Mouse (Mus musculus) macrophage (primary cell): ENCODE results near the gene Dnase1l2. TPM values are rescaled to one million over a fixed set of nuclear protein-coding genes. Genes with fewer than 3 reads are reported as not detected.

ENCODE experiments used
- H3K27ac ChIP-seq: fragments of 350-480 bp; formaldehyde crosslinking; 2 replicates; pipeline ENCODE4 v1.9.0; 2021
- H3K36me3 ChIP-seq: fragments of 350-480 bp; formaldehyde crosslinking; 2 replicates; pipeline ENCODE4 v1.9.0; 2021; ENCODE audit errors: inconsistent target
- H3K4me3 ChIP-seq: fragments of 350-480 bp; formaldehyde crosslinking; 2 replicates; pipeline ENCODE4 v1.9.0; 2021; ENCODE audit errors: inconsistent target
- H3K79me2 ChIP-seq: fragments of 350-480 bp; formaldehyde crosslinking; 2 replicates; pipeline ENCODE4 v1.9.0; 2021; ENCODE audit errors: inconsistent target
- WGBS: methylation state at CpG from one replicate; pipeline ENCODE4 v1.1.7; 2026; ENCODE audit warnings: inconsistent platforms; ENCODE audit not compliant: missing documents; 5-methylcytosine and 5-hydroxymethylcytosine counted together
- polyA plus RNA-seq: library from polyadenylated mRNA; stranded (reverse); fragments of 250-400 nt; gene quantifications from 3 replicates; pipeline ENCODE4 v1.2.4, GENCODE M21; 2018; ENCODE audit warnings: inconsistent platforms
- total RNA-seq, 78 experiments: library from RNA; depleted of rRNA; stranded (reverse); fragments of 250-400 nt; gene quantifications; 1 replicate in 9 of 78; 2 replicates in 24 of 78; 3 replicates in 43 of 78; 4 replicates in 2 of 78; pipeline ENCODE4 v1.2.4; 2018; ENCODE audit warnings: inconsistent platforms in 56 of 78

Dnase1l2 gene
- total RNA-seq (2018; cell fraction: chromatin; rRNA removed): 10 to 100 TPM in 9 of 26 experiments, 1 to 10 TPM in 17; 2.6 to 16.5 (median 8.1) TPM
- under 1 TPM in 24 of 26 experiments, not detected in 2; 0.08 to 0.83 (median 0.29) TPM for total RNA-seq (2018; cell fraction: cytosol; rRNA removed)
- total RNA-seq (2018; cell fraction: nucleus; rRNA removed): 10 to 100 TPM in 5 of 26 experiments, 1 to 10 TPM in 21; 2.2 to 14.9 (median 5.0) TPM
- polyA plus RNA-seq: 0.23 to 1.5 TPM (median 1.1 TPM) in 3 replicates

DNA sequence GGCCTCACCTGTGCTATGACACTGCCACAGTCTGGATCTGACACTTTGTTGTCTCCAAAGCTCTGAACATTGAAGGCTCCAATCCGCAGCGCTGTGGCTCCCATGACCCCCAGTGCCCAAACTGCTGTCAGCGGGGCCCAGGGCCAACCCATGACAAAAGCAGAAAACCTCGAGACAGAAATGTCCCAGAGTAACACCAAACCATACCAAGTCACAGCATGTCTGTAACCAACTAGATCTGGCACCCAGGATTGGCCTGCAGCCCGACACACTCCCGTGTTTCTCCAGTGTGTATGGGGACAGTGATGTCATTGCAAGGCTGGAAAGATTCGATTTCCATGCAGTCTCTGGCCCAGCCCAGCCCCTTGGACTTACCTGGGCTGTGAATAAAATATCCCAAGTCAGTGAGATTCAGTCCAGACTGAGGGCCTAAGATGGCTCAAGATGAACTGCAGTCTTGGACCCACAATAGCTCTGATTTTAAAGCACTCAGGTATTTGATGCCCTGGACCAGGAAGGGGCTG is at the start of gene Dnase1l2:
Gene Dnase1l2 (minus strand): TSS at position 474 of the 524 bp plus-strand sequence.
- Histone ChIP-seq H3K79me2 (no peaks in the 10 kb centered on the region), H3K27ac (no peak within 1 kb of the TSS), H3K36me3 (peaks cover 53% of the 10 kb centered on the region), H3K4me3 (no peak within 1 kb of the TSS)
- 86% methylated on average over 7 of the region's 7 CpGs for WGBS

- no peak overlapping the region for H3K27ac ChIP-seq
- H3K36me3 ChIP-seq: no peaks in the 10 kb centered on the region
- no peaks in the 10 kb centered on the region for H3K79me2 ChIP-seq
- no peak overlapping the region for H3K4me3 ChIP-seq
- 98% methylated on average over 4 of the region's 4 CpGs for WGBS
These were observed 47.5 kb upstream of the Dnase1l2 start for GRCm38 (mm10) chr17:24490399-24490798.

DNA sequence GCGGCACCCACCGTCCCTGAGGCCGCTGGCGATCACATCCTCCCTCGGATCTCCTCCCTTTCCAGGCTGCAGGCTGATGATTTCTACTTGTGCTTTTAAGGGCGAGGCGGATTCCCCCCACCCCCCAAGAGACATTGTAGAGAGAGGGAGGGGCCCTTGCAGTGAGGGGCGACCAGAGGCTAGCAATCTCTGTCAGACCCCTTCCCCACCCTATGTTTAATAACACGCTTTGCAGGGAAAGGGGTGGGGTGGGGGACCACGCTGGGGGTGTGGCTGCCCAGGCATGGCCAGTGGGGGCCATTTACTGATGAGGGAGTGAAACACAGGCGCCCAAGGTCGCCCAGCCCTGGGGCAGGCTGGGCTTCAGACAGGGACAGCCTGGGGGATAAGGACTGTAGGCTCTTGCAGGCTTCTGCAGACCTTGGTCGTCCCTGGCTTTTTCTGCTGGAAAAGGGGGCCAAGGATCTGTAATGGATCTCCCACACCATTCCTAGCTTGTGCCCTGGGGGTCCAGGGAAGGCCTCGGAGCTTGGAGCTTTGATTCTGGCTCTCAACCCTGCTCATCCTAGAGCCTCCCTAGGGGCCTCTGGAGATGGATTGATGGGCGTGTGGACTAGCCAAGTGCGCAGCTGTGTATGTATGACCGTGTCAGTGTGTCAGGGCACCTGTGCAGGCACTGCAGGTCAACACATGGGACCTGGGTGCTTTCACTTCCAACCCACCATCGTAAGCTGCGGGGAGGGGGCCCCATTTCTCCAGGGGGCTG is 46.5 kb upstream of the Dnase1l2 start:
- 52% methylated on average over 19 of the region's 19 CpGs for WGBS
- no peaks in the 10 kb centered on the region for H3K36me3 ChIP-seq
- H3K79me2 ChIP-seq: no peaks in the 10 kb centered on the region
- no peak overlapping the region for H3K4me3 ChIP-seq
- H3K27ac ChIP-seq: no peak overlapping the region

- under 1% methylated on average over 59 of the region's 81 CpGs for WGBS
- H3K36me3 ChIP-seq: no peaks in the 10 kb centered on the region
- no peaks in the 10 kb centered on the region for H3K79me2 ChIP-seq
- H3K4me3 ChIP-seq: no peak overlapping the region
- H3K27ac ChIP-seq: no peak overlapping the region
These were observed 45.9 kb upstream of the Dnase1l2 start for GRCm38 (mm10) chr17:24488662-24489264.

GRCm38 (mm10) chr17:24488186-24488661 is 45.3 kb upstream of the Dnase1l2 start, which contains the start of gene Caskin1:
Gene Caskin1, plus strand, starts transcription at chr17:24488601.
- 5% methylated on average over 41 of the region's 45 CpGs for WGBS
- Histone ChIP-seq H3K36me3 (no peaks in the 10 kb centered on the region), H3K79me2 (no peaks in the 10 kb centered on the region), H3K27ac (no peak within 1 kb of the TSS), H3K4me3 (no peak within 1 kb of the TSS)

- no peak overlapping the region for H3K27ac ChIP-seq
- H3K79me2 ChIP-seq: no peaks in the 10 kb centered on the region
- 58% methylated on average over 7 of the region's 11 CpGs for WGBS
- no peak overlapping the region for H3K4me3 ChIP-seq
- no peaks in the 10 kb centered on the region for H3K36me3 ChIP-seq
These were observed 42.4 kb upstream of the Dnase1l2 start for GRCm38 (mm10) chr17:24485090-24485860.

- Histone ChIP-seq H3K36me3 (no peaks in the 10 kb centered on the region), H3K27ac (no peak overlapping the region), H3K4me3 (no peak overlapping the region), H3K79me2 (no peaks in the 10 kb centered on the region)
- WGBS: 97% methylated on average over 3 of the region's 3 CpGs
These were observed 40.6 kb upstream of the Dnase1l2 start for GRCm38 (mm10) chr17:24483495-24483894.

GRCm38 (mm10) chr17:24481027-24481815 is 38.3 kb upstream of the Dnase1l2 start:
- Histone ChIP-seq H3K36me3 (peaks cover 11% of the 10 kb centered on the region), H3K4me3 (no peak overlapping the region), H3K27ac (no peak overlapping the region), H3K79me2 (peaks cover 9% of the 10 kb centered on the region; the same call in 1 of the 2 replicates)
- WGBS: 95% methylated on average over 20 of the region's 20 CpGs

- H3K36me3 ChIP-seq: peaks cover 20% of the 10 kb centered on the region
- WGBS: 83% methylated on average over 3 of the region's 3 CpGs
- no peak overlapping the region for H3K27ac ChIP-seq
- peaks cover 9% of the 10 kb centered on the region; the same call in 1 of the 2 replicates for H3K79me2 ChIP-seq
- no peak overlapping the region for H3K4me3 ChIP-seq
These were observed 37.4 kb upstream of the Dnase1l2 start for GRCm38 (mm10) chr17:24480201-24480826.

- peaks cover 29% of the 10 kb centered on the region for H3K36me3 ChIP-seq
- H3K79me2 ChIP-seq: peaks cover 9% of the 10 kb centered on the region; the same call in 1 of the 2 replicates
- H3K27ac ChIP-seq: peak overlapping the region; percentile 97
- peak overlapping the region; percentile 68 for H3K4me3 ChIP-seq
- 36% methylated on average over 1 of the region's 1 CpGs for WGBS
These were observed 36.5 kb upstream of the Dnase1l2 start for GRCm38 (mm10) chr17:24479431-24479830.

DNA sequence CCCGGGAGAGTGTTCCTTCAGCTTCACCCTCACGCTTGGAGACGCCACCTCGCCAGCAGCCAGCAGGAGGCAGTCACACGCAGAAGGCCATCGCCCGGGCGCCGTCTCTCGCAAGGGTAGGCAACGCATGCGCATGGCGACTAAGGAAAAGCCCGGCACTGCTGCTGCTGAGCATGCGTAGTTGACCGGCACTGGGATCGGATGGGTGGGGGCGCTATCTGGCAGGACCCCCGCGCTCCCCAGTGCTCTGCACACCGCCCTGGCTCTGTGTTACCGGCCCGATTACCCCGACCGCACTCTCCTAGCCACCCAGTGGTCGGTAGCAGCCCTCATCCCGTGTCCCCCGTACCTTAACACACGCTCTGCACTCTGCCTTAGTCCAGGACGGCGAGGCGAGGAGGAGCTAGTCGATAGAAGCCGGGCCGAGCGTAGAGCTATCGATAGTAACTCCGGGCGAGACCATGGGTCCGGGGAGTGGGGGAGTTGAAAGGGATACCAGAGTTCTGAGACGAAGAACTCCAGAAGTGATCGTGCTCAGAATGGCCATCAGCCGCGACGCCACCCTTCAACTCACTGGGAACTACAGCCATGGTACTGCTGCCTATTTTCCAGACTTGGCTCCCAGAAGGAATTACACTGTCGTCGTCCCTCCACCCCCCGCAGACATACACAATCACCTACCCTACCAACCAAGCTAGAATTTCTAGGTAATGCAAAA is 35.9 kb upstream of the Dnase1l2 start, which contains the start of gene Mlst8:
Gene Mlst8 (minus strand): TSS at position 416 of the 718 bp plus-strand sequence.
- WGBS: under 1% methylated on average over 48 of the region's 48 CpGs
- Histone ChIP-seq H3K27ac (peak within 1 kb of the TSS; percentile 97), H3K4me3 (peak within 1 kb of the TSS; percentile 68), H3K79me2 (peaks cover 9% of the 10 kb centered on the region; the same call in 1 of the 2 replicates), H3K36me3 (peaks cover 30% of the 10 kb centered on the region)

DNA sequence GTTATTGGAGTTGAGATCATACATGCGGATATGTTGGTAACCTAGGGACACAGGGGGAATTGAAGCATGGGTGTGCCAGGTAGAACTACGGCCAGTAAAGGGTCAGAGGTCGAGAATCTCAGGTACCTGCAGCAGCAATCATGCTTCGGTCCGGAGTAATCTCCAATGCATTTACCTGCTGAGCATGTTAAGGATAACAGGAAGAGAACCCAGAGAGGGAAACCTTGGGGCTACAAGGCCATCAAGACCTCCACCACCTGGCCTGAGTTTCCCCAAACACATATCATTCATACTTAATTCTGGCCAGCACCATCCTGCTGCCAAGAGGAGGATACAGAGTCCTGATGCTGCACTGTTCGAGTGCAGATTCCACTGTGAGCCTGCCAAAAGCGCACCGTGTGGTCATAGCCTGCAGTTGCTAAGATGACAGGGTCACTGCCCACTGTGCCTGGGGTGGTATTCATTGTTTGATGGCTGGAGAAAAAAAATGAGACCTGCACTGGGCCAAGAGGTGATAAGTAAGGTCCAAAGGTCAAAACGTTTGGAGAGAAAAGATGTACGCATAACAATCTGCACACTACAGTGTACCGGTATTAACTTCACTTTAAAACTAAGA is 35.2 kb upstream of the Dnase1l2 start:
- Histone ChIP-seq H3K36me3 (peaks cover 30% of the 10 kb centered on the region), H3K27ac (no peak overlapping the region), H3K79me2 (peaks cover 9% of the 10 kb centered on the region; the same call in 1 of the 2 replicates), H3K4me3 (peak overlapping the region; percentile 68)
- WGBS: 62% methylated on average over 11 of the region's 11 CpGs
